Comparison of ENCODE assay signal across 26 mouse cellular contexts in genomic region chr15:101074067-101074466, GRCm38 (mm10). TPM values are rescaled to one million over a fixed set of nuclear protein-coding genes. Genes with fewer than 3 reads are reported as not detected.
A peak's percentile ranks its signal among the peaks of the same experiment; 100 is the strongest.
DNase-seq lines count a peak whose midpoint lies in the region; ATAC-seq lines count a peak whose summit lies in the region.
"Had no signal": no experiment of that assay in that cellular context is flagged by ENCODE, and none has a peak within 500 bp of the region (broad histone marks: within the 10 kb centered on the region; RNA-seq: fewer than 3 reads in every experiment).

No protein-coding gene starts in this region.

- peak overlapping the region; percentile 5; the same call in 1 of the 2 replicates for H3K4me3 ChIP-seq in hindbrain, embryonic 10.5 days
- H3K4me3 ChIP-seq in hindbrain, embryonic 16.5 days (ENCODE audit: low read length): no peak overlapping the region
- no peak overlapping the region for H3K4me3 ChIP-seq in kidney, embryonic 15.5 days (replicated peaks)
- no peak overlapping the region for H3K4me3 ChIP-seq in stomach, embryonic 16.5 days (replicated peaks; ENCODE audit: low read length)
- H3K4me3 ChIP-seq: hindbrain, embryonic 15.5 days; left cerebral cortex, adult 2 months; limb, embryonic 13.5 days; liver, embryonic 13.5 days; midbrain, embryonic 10.5 days had no signal

- peaks cover 23% of the 10 kb centered on the region for H3K36me3 ChIP-seq in hindbrain, embryonic 10.5 days
- no peaks in the 10 kb centered on the region for H3K36me3 ChIP-seq in hindbrain, embryonic 16.5 days (ENCODE audit: control insufficient read depth, insufficient read depth, low read length)
- no peaks in the 10 kb centered on the region for H3K36me3 ChIP-seq in kidney, embryonic 15.5 days
- no peaks in the 10 kb centered on the region for H3K36me3 ChIP-seq in stomach, embryonic 16.5 days (ENCODE audit: control insufficient read depth, insufficient read depth, low read length)
- H3K36me3 ChIP-seq: hindbrain, embryonic 15.5 days; liver, embryonic 13.5 days had no signal

- H3K4me1 ChIP-seq in hindbrain, embryonic 10.5 days (replicated peaks): peaks cover 90% of the 10 kb centered on the region
- peaks cover 32% of the 10 kb centered on the region for H3K4me1 ChIP-seq in hindbrain, embryonic 16.5 days (ENCODE audit: control insufficient read depth, insufficient read depth, low read depth, low read length)
- H3K4me1 ChIP-seq in kidney, embryonic 15.5 days: peaks cover 86% of the 10 kb centered on the region
- H3K4me1 ChIP-seq in stomach, embryonic 16.5 days (ENCODE audit: control insufficient read depth, insufficient read depth, low read length): peaks cover 55% of the 10 kb centered on the region

- H3K27ac ChIP-seq in hindbrain, embryonic 10.5 days: peak overlapping the region; percentile 54; the same call in 1 of the 2 replicates
- no peak overlapping the region for H3K27ac ChIP-seq in hindbrain, embryonic 16.5 days (ENCODE audit: low read depth, low read length)
- H3K27ac ChIP-seq in kidney, embryonic 15.5 days: peak overlapping the region; percentile 63
- no peak overlapping the region for H3K27ac ChIP-seq in stomach, embryonic 16.5 days (ENCODE audit: low read length)
- H3K27ac ChIP-seq: hindbrain, embryonic 15.5 days; left cerebral cortex, adult 2 months; limb, embryonic 13.5 days; liver, embryonic 13.5 days; macrophage had no signal

- no peaks in the 10 kb centered on the region for H3K27me3 ChIP-seq in hindbrain, embryonic 10.5 days (ENCODE audit: insufficient read depth, poor library complexity, severe bottlenecking)
- H3K27me3 ChIP-seq in hindbrain, embryonic 16.5 days (replicated peaks; ENCODE audit: control insufficient read depth, insufficient read depth, low read length): no peaks in the 10 kb centered on the region
- H3K27me3 ChIP-seq in kidney, embryonic 15.5 days: no peaks in the 10 kb centered on the region
- no peaks in the 10 kb centered on the region for H3K27me3 ChIP-seq in stomach, embryonic 16.5 days (ENCODE audit: control insufficient read depth, insufficient read depth, low read length)
- H3K27me3 ChIP-seq: hindbrain, embryonic 15.5 days; limb, embryonic 13.5 days; Patski had no signal

- DNase-seq in adrenal gland, adult 2 months: peak; percentile 53
- DNase-seq in adrenal gland, postnatal 25 days: no peak
- DNase-seq in hindbrain, embryonic 10.5 days (ENCODE audit: low spot score): no peak
- no peak for DNase-seq in kidney, postnatal 10 days
- DNase-seq: cerebellum, adult 9-11 months; heart, postnatal 10 days; liver, embryonic 13.5 days; lung, embryonic 14.5 days; right cerebral cortex, postnatal 25 days had no signal

- H3K9me3 ChIP-seq in hindbrain, embryonic 10.5 days: no peaks in the 10 kb centered on the region
- no peaks in the 10 kb centered on the region for H3K9me3 ChIP-seq in hindbrain, embryonic 16.5 days (ENCODE audit: control insufficient read depth, low read length)
- H3K9me3 ChIP-seq in kidney, embryonic 15.5 days (replicated peaks): no peaks in the 10 kb centered on the region
- H3K9me3 ChIP-seq in stomach, embryonic 16.5 days (replicated peaks; ENCODE audit: control insufficient read depth, low read length): no peaks in the 10 kb centered on the region
- H3K9me3 ChIP-seq: hindbrain, embryonic 15.5 days; limb, embryonic 13.5 days; liver, embryonic 13.5 days; midbrain, embryonic 10.5 days had no signal

- no peak overlapping the region for H3K4me2 ChIP-seq in hindbrain, embryonic 16.5 days (ENCODE audit: low read length)
- no peak overlapping the region for H3K4me2 ChIP-seq in kidney, embryonic 15.5 days
- no peak overlapping the region for H3K4me2 ChIP-seq in stomach, embryonic 16.5 days (ENCODE audit: low read depth, low read length)
- H3K4me2 ChIP-seq: hindbrain, embryonic 15.5 days; limb, embryonic 13.5 days; liver, embryonic 13.5 days; lung, embryonic 14.5 days had no signal

- no peak for ATAC-seq in hindbrain, embryonic 16.5 days
- ATAC-seq in kidney, embryonic 15.5 days (replicated peaks; ENCODE audit: low FRiP score): no peak
- no peak for ATAC-seq in stomach, embryonic 16.5 days (ENCODE audit: insufficient read depth, low FRiP score)
- no peak for ATAC-seq in CD4-positive, CD25-positive, alpha-beta regulatory T cell, adult 4 months
- ATAC-seq: forebrain, embryonic 16.5 days; intestine, postnatal 0 days; Patski had no signal

- H3K9ac ChIP-seq in hindbrain, embryonic 16.5 days (ENCODE audit: low read depth, low read length): no peak overlapping the region
- H3K9ac ChIP-seq in kidney, embryonic 15.5 days: 0 out of 2 replicates have a peak overlapping the region, but pooled peaks have one; percentile 0
- 0 out of 2 replicates have a peak overlapping the region, but pooled peaks have one; percentile 12 for H3K9ac ChIP-seq in stomach, embryonic 16.5 days (ENCODE audit: low read length)
- H3K9ac ChIP-seq: hindbrain, embryonic 15.5 days; limb, embryonic 13.5 days; liver, embryonic 13.5 days; lung, embryonic 14.5 days had no signal

- WGBS in hindbrain, embryonic 10.5 days: 83% methylated on average over 5 of the region's 5 CpGs
- 53% methylated on average over 5 of the region's 5 CpGs for WGBS in hindbrain, embryonic 16.5 days
- WGBS in kidney, embryonic 15.5 days: 84% methylated on average over 5 of the region's 5 CpGs
- 85% methylated on average over 5 of the region's 5 CpGs for WGBS in stomach, embryonic 16.5 days

RNA-seq across cellular contexts. Expression of gene Fignl2, which starts 4.3 kb away (rescaled TPM):
- 1 to 10 TPM; 6.3 to 8.7 TPM for total RNA-seq in adrenal gland, adult 2 months (2021)
- 11.8 and 16.1 TPM in 2 replicates for polyA plus RNA-seq in adrenal gland, adult 2 months (2012; rRNA removed)
- total RNA-seq in adrenal gland, postnatal 25 days (2021): 9.0 and 10.2 TPM in 2 replicates
- polyA plus RNA-seq in hindbrain, embryonic 10.5 days (2016; fragmentation: Nextera tagmentation; extraction: Ambion mirVana): 1.4 TPM in 2 replicates
- 0.06 and 0.09 TPM in 2 replicates for polyA plus RNA-seq in hindbrain, embryonic 16.5 days (2015; fragmentation: Nextera tagmentation; extraction: Ambion mirVana)
- 0.22 and 0.44 TPM in 2 replicates for polyA plus RNA-seq in kidney, embryonic 15.5 days (2015; fragmentation: Nextera tagmentation; extraction: Ambion mirVana)
- polyA plus RNA-seq in stomach, embryonic 16.5 days (2015; fragmentation: Nextera tagmentation; extraction: Ambion mirVana): 0.05 and 0.10 TPM in 2 replicates
- not detected for polyA plus RNA-seq in CD4-positive, CD25-positive, alpha-beta regulatory T cell, adult 4 months (2017; shearing (Covaris generic))
- polyA plus RNA-seq: forebrain, embryonic 16.5 days had no signal

RNA-seq across cellular contexts. Expression of gene Gm47841, which starts 26.9 kb away (rescaled TPM):
- under 1 TPM; 0.37 to 0.45 TPM for total RNA-seq in adrenal gland, adult 2 months (2021)
- polyA plus RNA-seq in adrenal gland, adult 2 months (2012; rRNA removed): 0.37 TPM in 1 of 2 replicates, not detected in the other
- total RNA-seq in adrenal gland, postnatal 25 days (2021): not detected in 2 replicates
- not detected in 2 replicates for polyA plus RNA-seq in hindbrain, embryonic 10.5 days (2016; fragmentation: Nextera tagmentation; extraction: Ambion mirVana)
- not detected in 2 replicates for polyA plus RNA-seq in hindbrain, embryonic 16.5 days (2015; fragmentation: Nextera tagmentation; extraction: Ambion mirVana)
- polyA plus RNA-seq in kidney, embryonic 15.5 days (2015; fragmentation: Nextera tagmentation; extraction: Ambion mirVana): not detected in 2 replicates
- polyA plus RNA-seq in stomach, embryonic 16.5 days (2015; fragmentation: Nextera tagmentation; extraction: Ambion mirVana): not detected in 2 replicates
- polyA plus RNA-seq in CD4-positive, CD25-positive, alpha-beta regulatory T cell, adult 4 months (2017; shearing (Covaris generic)): not detected
- total RNA-seq: ES-E14; left cerebral cortex, adult 2 months; midbrain, postnatal 0 days; neutrophil, adult 5-6 weeks had no signal
- polyA plus RNA-seq: embryonic facial prominence, embryonic 14.5 days; forebrain, embryonic 16.5 days; hindbrain, embryonic 15.5 days; intestine, postnatal 0 days; limb, embryonic 13.5 days; liver, embryonic 13.5 days; lung, embryonic 14.5 days; macrophage; midbrain, embryonic 10.5 days; midbrain, postnatal 0 days had no signal

RNA-seq across cellular contexts. Expression of gene Ankrd33, which starts 41.5 kb away (rescaled TPM):
- 1 to 10 TPM in 1 of 2 experiments, under 1 TPM in 1; 0.59 to 1.0 TPM for total RNA-seq in adrenal gland, adult 2 months (2021)
- polyA plus RNA-seq in adrenal gland, adult 2 months (2012; rRNA removed): 0.10 TPM in 1 of 2 replicates, not detected in the other
- 0.62 and 0.64 TPM in 2 replicates for total RNA-seq in adrenal gland, postnatal 25 days (2021)
- polyA plus RNA-seq in hindbrain, embryonic 10.5 days (2016; fragmentation: Nextera tagmentation; extraction: Ambion mirVana): not detected in 2 replicates
- not detected in 2 replicates for polyA plus RNA-seq in hindbrain, embryonic 16.5 days (2015; fragmentation: Nextera tagmentation; extraction: Ambion mirVana)
- polyA plus RNA-seq in kidney, embryonic 15.5 days (2015; fragmentation: Nextera tagmentation; extraction: Ambion mirVana): not detected in 2 replicates
- polyA plus RNA-seq in stomach, embryonic 16.5 days (2015; fragmentation: Nextera tagmentation; extraction: Ambion mirVana): not detected in 2 replicates
- polyA plus RNA-seq in CD4-positive, CD25-positive, alpha-beta regulatory T cell, adult 4 months (2017; shearing (Covaris generic)): not detected
- total RNA-seq: ES-E14; gastrocnemius, postnatal 4 days; heart, postnatal 10 days; left cerebral cortex, adult 2 months; midbrain, postnatal 0 days; neutrophil, adult 5-6 weeks had no signal
- polyA plus RNA-seq: embryonic facial prominence, embryonic 14.5 days; forebrain, embryonic 16.5 days; hindbrain, embryonic 15.5 days; intestine, postnatal 0 days; limb, embryonic 13.5 days; liver, embryonic 13.5 days; lung, embryonic 14.5 days; macrophage; midbrain, embryonic 10.5 days; midbrain, postnatal 0 days; Patski had no signal

RNA-seq across cellular contexts. Expression of gene Acvrl1, which starts 54.3 kb away (rescaled TPM):
- total RNA-seq in adrenal gland, adult 2 months (2021): 10 to 100 TPM; 15.0 to 22.6 TPM
- 20.9 and 23.3 TPM in 2 replicates for polyA plus RNA-seq in adrenal gland, adult 2 months (2012; rRNA removed)
- total RNA-seq in adrenal gland, postnatal 25 days (2021): 11.1 and 15.5 TPM in 2 replicates
- 8.7 and 10.8 TPM in 2 replicates for polyA plus RNA-seq in hindbrain, embryonic 10.5 days (2016; fragmentation: Nextera tagmentation; extraction: Ambion mirVana)
- polyA plus RNA-seq in hindbrain, embryonic 16.5 days (2015; fragmentation: Nextera tagmentation; extraction: Ambion mirVana): 10.2 and 12.7 TPM in 2 replicates
- polyA plus RNA-seq in kidney, embryonic 15.5 days (2015; fragmentation: Nextera tagmentation; extraction: Ambion mirVana): 17.2 and 18.4 TPM in 2 replicates
- polyA plus RNA-seq in stomach, embryonic 16.5 days (2015; fragmentation: Nextera tagmentation; extraction: Ambion mirVana): 34.9 and 39.3 TPM in 2 replicates
- polyA plus RNA-seq in CD4-positive, CD25-positive, alpha-beta regulatory T cell, adult 4 months (2017; shearing (Covaris generic)): 1 to 10 TPM; 3.8 to 5.2 TPM
- polyA plus RNA-seq: Patski had no signal

Comparison
In these comparisons a context has a peak if more than half of its experiments do, and no peak if none do; other contexts are left out.
1. H3K27ac ChIP-seq: peak in hindbrain, embryonic 10.5 days (single experiment) and kidney, embryonic 15.5 days (single experiment); none in hindbrain, embryonic 16.5 days (single experiment) and stomach, embryonic 16.5 days (single experiment).